Mouse (Mus musculus): ENCODE results near the gene Gm3106.
"Not testable (repeated sequence)": the region's sequence is repeated elsewhere in the genome, so short reads cannot be mapped to it uniquely, and the experiment has no call there.

Gm3106 gene

GRCm38 (mm10) chr5:94217705-94218104 lies at the start of gene Gm3106:
Gene Gm3106 (plus strand): TSS chr5:94218005.
- DNase-seq (ENCODE audit: low read depth, low spot score): not testable (repeated sequence)

Measured in c-Kit-negative CD71-positive TER-119-positive erythroid progenitor cells, embryonic 14.5 days (primary cell).